Mouse (Mus musculus) liver, adult (tissue): ENCODE measurements around the gene Fam110c.

Experiments
- GATA4 ChIP-seq: IDR thresholded peaks from 2 replicates; pipeline ENCODE4 v1.6.1; 2014; ENCODE audit warnings: mild to moderate bottlenecking, low read length; ENCODE audit not compliant: insufficient replicate concordance

The Fam110c gene

GRCm38 (mm10) chr12:31090401-31090800 lies 16.7 kb downstream of the Fam110c start:
- TF ChIP-seq GATA4, result no peak

GRCm38 (mm10) chr12:31090882-31091640 lies 17.4 kb downstream of the Fam110c start:
- TF ChIP-seq GATA4, result no peak

- no peak for TF ChIP-seq GATA4
Measured at GRCm38 (mm10) chr12:31092481-31092880, 18.8 kb downstream of the Fam110c start.

- no peak for TF ChIP-seq GATA4
Measured at GRCm38 (mm10) chr12:31097185-31097584, 23.5 kb downstream of the Fam110c start.

GRCm38 (mm10) chr12:31101190-31101589 lies 27.5 kb downstream of the Fam110c start:
- no peak for TF ChIP-seq GATA4

- TF ChIP-seq GATA4, result no peak
Measured at GRCm38 (mm10) chr12:31101821-31102220, 28.2 kb downstream of the Fam110c start.

- TF ChIP-seq GATA4, result no peak
Measured at GRCm38 (mm10) chr12:31116005-31116466, 42.4 kb downstream of the Fam110c start.

- TF ChIP-seq GATA4, result no peak
Measured at GRCm38 (mm10) chr12:31120535-31120934, 46.9 kb downstream of the Fam110c start.

GRCm38 (mm10) chr12:31122892-31123622 lies 49.4 kb downstream of the Fam110c start:
- no peak for TF ChIP-seq GATA4

- TF ChIP-seq GATA4, result no peak
Measured at GRCm38 (mm10) chr12:31126071-31126470, 52.4 kb downstream of the Fam110c start.

GRCm38 (mm10) chr12:31129548-31129947 lies 55.9 kb downstream of the Fam110c start:
- TF ChIP-seq GATA4, result no peak
